Mouse (Mus musculus) CH12.LX (cell line): Measurements from ENCODE around the gene Tbc1d23. TPM values are rescaled to one million over a fixed set of nuclear protein-coding genes. Genes with fewer than 3 reads are reported as not detected.

Experiments used
- DNase-seq: peaks from one replicate; pipeline ENCODE4 v3.0.0-alpha.2; 2013; ENCODE audit errors: extremely low read depth
- H3K27ac ChIP-seq: 2 replicates; pipeline ENCODE4 v1.5.1; 2012; ENCODE audit warnings: low read depth, mild to moderate bottlenecking, control low read depth, moderate library complexity; ENCODE audit not compliant: insufficient read depth
- H3K27me3 ChIP-seq: replicated peaks from 2 replicates; pipeline ENCODE3; 2012; ENCODE audit warnings: inconsistent platforms
- H3K36me3 ChIP-seq, 2 experiments: replicated peaks in 1 of 2; 2 replicates each; pipeline versions ENCODE3 to v1.6.1; 2012; ENCODE audit warnings: inconsistent platforms in 1 of 2, low read length in 1 of 2, mild to moderate bottlenecking in 1 of 2, mixed read lengths in 1 of 2, moderate library complexity in 1 of 2; ENCODE audit not compliant: control insufficient read depth in 1 of 2, insufficient read depth in 1 of 2
- H3K4me1 ChIP-seq, 2 experiments: 2 replicates each; pipeline ENCODE4 v1.6.1; 2012; ENCODE audit warnings: inconsistent platforms in 1 of 2, moderate library complexity in 1 of 2; ENCODE audit not compliant: insufficient read depth in 2 of 2, control insufficient read depth in 1 of 2
- H3K4me2 ChIP-seq: 2 replicates; pipeline ENCODE4 v1.6.1; 2012; ENCODE audit warnings: low read depth, mild to moderate bottlenecking, control low read depth; ENCODE audit not compliant: poor library complexity, insufficient read depth, severe bottlenecking
- H3K4me3 ChIP-seq, 3 experiments: fragments of 150-350 bp in 1 of 3; sonication (generic) in 1 of 3; replicated peaks in 1 of 3; 2 replicates each; pipeline versions ENCODE3 to v1.5.1; 2011 to 2012; ENCODE audit warnings: low read depth in 2 of 3, low read length in 2 of 3, mild to moderate bottlenecking in 2 of 3, moderate library complexity in 2 of 3, control low read depth in 1 of 3, improper control_type of control experiment in 1 of 3, inconsistent platforms in 1 of 3, mixed read lengths in 1 of 3; ENCODE audit not compliant: poor library complexity in 1 of 3
- H3K79me2 ChIP-seq: replicated peaks from 2 replicates; pipeline ENCODE4 v1.6.1; 2012; ENCODE audit warnings: mild to moderate bottlenecking, moderate library complexity; ENCODE audit not compliant: control insufficient read depth, poor library complexity, insufficient read depth, severe bottlenecking; ENCODE audit errors: extremely low read depth
- H3K9ac ChIP-seq: 2 replicates; pipeline ENCODE4 v1.6.1; 2012; ENCODE audit warnings: low read depth, mild to moderate bottlenecking, control low read depth, moderate library complexity; ENCODE audit not compliant: insufficient read depth
- H3K9me3 ChIP-seq: replicated peaks from 2 replicates; pipeline ENCODE3; 2012; ENCODE audit warnings: low read length, inconsistent platforms, mixed read lengths
- BHLHE40 ChIP-seq: IDR thresholded peaks from 2 replicates; pipeline ENCODE4 v1.6.1; 2011; ENCODE audit warnings: mild to moderate bottlenecking, low read depth, low read length, improper control_type of control experiment
- CTCF ChIP-seq, 2 experiments: IDR thresholded peaks in 1 of 2; conservative IDR thresholded peaks in 1 of 2; 2 replicates each; pipeline ENCODE4 v1.5.1; 2011 to 2012; ENCODE audit warnings: low read depth in 2 of 2, low read length in 2 of 2, improper control_type of control experiment in 1 of 2, inconsistent platforms in 1 of 2, mild to moderate bottlenecking in 1 of 2, moderate library complexity in 1 of 2
- E2F4 ChIP-seq: IDR thresholded peaks from 2 replicates; pipeline ENCODE4 v1.6.1; 2011; ENCODE audit warnings: low read depth, low read length, improper control_type of control experiment; ENCODE audit not compliant: insufficient replicate concordance
- EP300 ChIP-seq: IDR thresholded peaks from 2 replicates; pipeline ENCODE4 v1.6.1; 2011; ENCODE audit warnings: low read length, improper control_type of control experiment
- GABPA ChIP-seq: IDR thresholded peaks from 2 replicates; pipeline ENCODE4 v1.6.1; 2012; ENCODE audit warnings: low read depth, low read length, improper control_type of control experiment, inconsistent platforms; ENCODE audit not compliant: insufficient replicate concordance
- MAFK ChIP-seq: IDR thresholded peaks from 2 replicates; pipeline ENCODE4 v1.6.1; 2011; ENCODE audit warnings: low read length, improper control_type of control experiment; ENCODE audit not compliant: insufficient replicate concordance
- MAX ChIP-seq: IDR thresholded peaks from 2 replicates; pipeline ENCODE4 v1.6.1; 2011; ENCODE audit warnings: low read length, improper control_type of control experiment
- MEF2A ChIP-seq: IDR thresholded peaks from 2 replicates; pipeline ENCODE4 v1.6.1; 2014; ENCODE audit warnings: low read depth, mild to moderate bottlenecking, inconsistent platforms, low read length, improper control_type of control experiment, borderline replicate concordance
- MXI1 ChIP-seq: IDR thresholded peaks from 2 replicates; pipeline ENCODE4 v1.6.1; 2011; ENCODE audit warnings: mild to moderate bottlenecking, low read depth, low read length, improper control_type of control experiment
- MYC ChIP-seq: IDR thresholded peaks from 2 replicates; pipeline ENCODE4 v1.6.1; 2011; ENCODE audit warnings: low read depth, mild to moderate bottlenecking, improper control_type of control experiment, low read length
- NELFE ChIP-seq: IDR thresholded peaks from 2 replicates; pipeline ENCODE4 v1.6.1; 2011; ENCODE audit warnings: low read depth, low read length, improper control_type of control experiment
- NRF1 ChIP-seq: IDR thresholded peaks from 2 replicates; pipeline ENCODE4 v1.6.1; 2014; ENCODE audit warnings: low read depth, mild to moderate bottlenecking, inconsistent platforms, low read length, improper control_type of control experiment, moderate library complexity
- POLR2AphosphoS2 ChIP-seq: IDR thresholded peaks from 2 replicates; pipeline ENCODE4 v1.6.1; 2011; ENCODE audit warnings: low read depth, low read length, improper control_type of control experiment
- SMC3 ChIP-seq: IDR thresholded peaks from 2 replicates; pipeline ENCODE4 v1.6.1; 2011; ENCODE audit warnings: low read depth, low read length, improper control_type of control experiment
- TBP ChIP-seq: conservative IDR thresholded peaks from 2 replicates; pipeline ENCODE4 v1.6.1; 2011; ENCODE audit warnings: low read depth, low read length, improper control_type of control experiment
- TCF12 ChIP-seq: IDR thresholded peaks from 2 replicates; pipeline ENCODE4 v1.6.1; 2014; ENCODE audit warnings: low read depth, mild to moderate bottlenecking, inconsistent platforms, low read length, improper control_type of control experiment
- USF2 ChIP-seq: conservative IDR thresholded peaks from 2 replicates; pipeline ENCODE4 v1.6.1; 2011; ENCODE audit warnings: low read depth, low read length, improper control_type of control experiment
- ZC3H11A ChIP-seq: IDR thresholded peaks from 2 replicates; pipeline ENCODE4 v1.6.1; 2012; ENCODE audit warnings: low read depth, mild to moderate bottlenecking, inconsistent platforms, low read length, improper control_type of control experiment
- ZNF384 ChIP-seq: IDR thresholded peaks from 2 replicates; pipeline ENCODE4 v1.6.1; 2012; ENCODE audit warnings: low read depth, low read length, improper control_type of control experiment, inconsistent platforms
- dilution Hi-C: fragments of 300-500 bp; cut with MboI; formaldehyde crosslinking; loops from 2 replicates; pipeline ENCODE4 v1.14.3; 2020; ENCODE audit warnings: low sequenced_read_pairs; ENCODE audit not compliant: extremely low pct_unique_long_range_greater_than_20kb, extremely low pct_ligation_motif_present
- in situ Hi-C: fragments of 300-500 bp; cut with MboI; formaldehyde crosslinking; loops from 3 replicates; pipeline ENCODE4 v1.14.3; 2019; ENCODE audit warnings: low sequenced_read_pairs, low pct_ligation_motif_present, low pct_unique_long_range_greater_than_20kb, mixed read lengths
- polyA plus RNA-seq: library from polyadenylated mRNA; unstranded; fragments of >175 nt; gene quantifications from 2 replicates; pipeline ENCODE4 v1.2.1, GENCODE M21; 2012; ENCODE audit warnings: low read depth; ENCODE audit not compliant: insufficient read length
- total RNA-seq, 2 experiments: library from RNA; depleted of rRNA; stranded (reverse); fragments of 300-350 nt in 1 of 2; fragments of >200 nt in 1 of 2; gene quantifications; 2 replicates each; pipeline ENCODE4 v1.2.3; 2012 to 2014

The Tbc1d23 gene
- total and polyA plus RNA-seq, 3 experiments: 21.2 to 38.8 (median 31.5) TPM

DNA sequence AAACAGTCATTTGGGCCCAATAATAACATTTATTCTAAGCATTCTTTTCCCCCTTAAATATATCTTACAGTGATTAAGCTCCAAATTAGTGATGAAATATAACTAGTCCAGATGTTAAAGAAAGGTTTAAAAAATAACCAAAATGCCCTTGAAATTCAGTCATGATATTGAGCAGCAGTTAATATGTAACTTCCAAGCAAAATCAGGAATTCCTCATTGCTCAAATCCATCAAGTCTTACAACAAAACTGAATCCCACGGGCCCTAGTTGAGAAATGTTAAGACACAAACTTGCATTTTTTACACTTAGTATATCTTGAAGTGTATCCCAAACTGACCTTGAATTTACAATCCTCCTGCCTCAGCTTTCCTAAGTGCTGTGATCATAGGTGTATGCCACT lies 67.6 kb downstream of the Tbc1d23 start:
- no peaks in the 10 kb centered on the region for H3K27me3 ChIP-seq
- TF ChIP-seq TCF12: no peak
- no peak for TF ChIP-seq MXI1
- TF ChIP-seq CTCF (conservative IDR thresholded peaks at IDR 0.05 in 1 of 2, IDR thresholded peaks at IDR 0.05 in 1 of 2; ENCODE audit: low read depth in 2 of 2, low read length in 2 of 2): no peak
- no peak for TF ChIP-seq EP300
- no peak for TF ChIP-seq GABPA
- no peak for TF ChIP-seq MYC
- TF ChIP-seq E2F4: no peak
- TF ChIP-seq MAX: no peak
- no peak for TF ChIP-seq NRF1
- TF ChIP-seq MAFK: no peak
- TF ChIP-seq TBP: no peak
- TF ChIP-seq, all 38 proteins: peak for 0
- no peak overlapping the region for H3K9ac ChIP-seq
- H3K4me2 ChIP-seq: no peak overlapping the region
- DNase-seq: no peak
- H3K36me3 ChIP-seq: peaks cover 43 to 76% of the 10 kb centered on the region in 2 experiments
- H3K27ac ChIP-seq: no peak overlapping the region
- peaks cover 5 to 28% of the 10 kb centered on the region in 2 experiments for H3K4me1 ChIP-seq
- in situ Hi-C loops: no loop called here
- peaks cover 10% of the 10 kb centered on the region for H3K79me2 ChIP-seq
- H3K9me3 ChIP-seq: no peaks in the 10 kb centered on the region
- dilution Hi-C loops: no loop called here
- H3K4me3 ChIP-seq: no peak overlapping the region

DNA sequence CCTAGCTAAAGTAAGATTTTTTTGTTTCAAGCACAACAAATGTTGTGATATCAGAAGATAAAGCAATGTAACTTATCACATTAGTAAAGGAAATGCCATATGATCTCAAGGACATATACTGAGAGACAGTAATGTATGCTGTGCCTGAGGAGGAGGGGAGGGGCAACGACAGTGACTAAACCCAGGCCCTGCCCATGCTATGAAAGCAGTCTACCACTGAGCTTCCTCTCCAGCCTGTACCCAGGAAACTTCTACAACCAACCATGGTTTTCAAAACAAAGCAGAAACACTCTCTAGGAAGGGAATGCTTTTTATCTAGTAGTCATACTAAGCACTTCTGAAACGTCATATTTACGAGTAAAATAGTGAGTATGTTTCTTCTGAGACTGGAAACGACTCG lies 68.5 kb downstream of the Tbc1d23 start:
- TF ChIP-seq TBP (no peak), POLR2AphosphoS2 (no peak), USF2 (no peak), SMC3 (no peak), BHLHE40 (no peak), ZNF384 (no peak), ZC3H11A (no peak), NELFE (no peak), MEF2A (no peak)
- in situ Hi-C loops (no loop called here), dilution Hi-C loops (no loop called here)
- H3K27me3 ChIP-seq: no peaks in the 10 kb centered on the region
- no peak overlapping the region for H3K9ac ChIP-seq
- peaks cover 10% of the 10 kb centered on the region for H3K79me2 ChIP-seq
- H3K27ac ChIP-seq: no peak overlapping the region
- H3K4me2 ChIP-seq: no peak overlapping the region
- no peaks in the 10 kb centered on the region for H3K9me3 ChIP-seq
- no peak overlapping the region for H3K4me3 ChIP-seq
- H3K36me3 ChIP-seq: peaks cover 49 to 79% of the 10 kb centered on the region in 2 experiments
- H3K4me1 ChIP-seq: peaks cover 5 to 27% of the 10 kb centered on the region in 2 experiments
- DNase-seq: no peak
